Mouse (Mus musculus) liver, embryonic 16.5 days (tissue): ENCODE measurements around the gene Tbx5. TPM values are rescaled to one million over a fixed set of nuclear protein-coding genes. Genes with fewer than 3 reads are reported as not detected.

ENCODE experiments used
- polyA plus RNA-seq: library from polyadenylated mRNA; unstranded; fragments of >200 nt; fragmentation: Nextera tagmentation; extraction: Ambion mirVana; gene quantifications from 2 replicates; pipeline ENCODE4 v1.2.1, GENCODE M21; 2015

Gene Tbx5
- polyA plus RNA-seq, 1 experiment from 2014 or later: not detected

Other genes starting within 250 kb of the Tbx5 start
- 2.4 and 2.7 TPM in 2 replicates for gene Tbx3, start 162.0 kb upstream of the Tbx5 start, polyA plus RNA-seq